ENCODE assay signal across 15 mouse cellular contexts in genomic region chr5:118963001-118963400, GRCm38 (mm10).
"Had no signal": no experiment of that assay in that cellular context is flagged by ENCODE, and none has a peak within 500 bp of the region (broad histone marks: within the 10 kb centered on the region; RNA-seq: fewer than 3 reads in every experiment).

No protein-coding gene starts in this region.

- H3K27ac ChIP-seq: liver, embryonic 15.5 days; macrophage; midbrain, embryonic 12.5 days; neural tube, embryonic 12.5 days; stomach, embryonic 15.5 days; stomach, postnatal 0 days had no signal

- H3K4me1 ChIP-seq: liver, embryonic 15.5 days; megakaryocyte, embryonic 14.5 days; midbrain, embryonic 12.5 days; neural tube, embryonic 12.5 days; stomach, embryonic 15.5 days had no signal

- H3K9me3 ChIP-seq: liver, embryonic 15.5 days; neural tube, embryonic 12.5 days; stomach, embryonic 15.5 days had no signal

- H3K4me2 ChIP-seq: liver, embryonic 15.5 days; midbrain, embryonic 12.5 days; neural tube, embryonic 12.5 days; stomach, embryonic 15.5 days had no signal

- ATAC-seq: liver, postnatal 0 days had no signal

- H3K27me3 ChIP-seq: liver, embryonic 15.5 days; megakaryocyte, embryonic 14.5 days; neural tube, embryonic 12.5 days; stomach, embryonic 15.5 days had no signal

- H3K4me3 ChIP-seq: liver, embryonic 15.5 days; megakaryocyte, embryonic 14.5 days; midbrain, embryonic 12.5 days; neural tube, embryonic 12.5 days; stomach, embryonic 15.5 days had no signal

- H3K9ac ChIP-seq: liver, embryonic 15.5 days; liver, postnatal 0 days; midbrain, embryonic 12.5 days; neural tube, embryonic 12.5 days; stomach, embryonic 15.5 days had no signal

- H3K36me3 ChIP-seq: liver, embryonic 15.5 days; midbrain, embryonic 12.5 days; neural tube, embryonic 12.5 days; stomach, embryonic 15.5 days had no signal

- DNase-seq: liver, postnatal 0 days; lung, adult 2 months; lung, postnatal 10 days; midbrain, embryonic 14.5 days; right cerebral cortex, postnatal 14 days; thymus, adult 2 months; thymus, postnatal 25 days; thymus, postnatal 4 days had no signal
